Mouse (Mus musculus): ENCODE measurements around the gene Phf20.
"Not testable (repeated sequence)": the region's sequence is repeated elsewhere in the genome, so short reads cannot be mapped to it uniquely, and the experiment has no call there.

Gene Phf20

GRCm38 (mm10) chr2:156196302-156197128 lies at the start of gene Phf20:
Phf20 (plus strand) TSS chr2:156196466.
- peak; percentile 94 to 96 for DNase-seq (ENCODE audit: low spot score in 2 of 2)

GRCm38 (mm10) chr2:156147316-156147915 lies 48.9 kb upstream of the Phf20 start:
- no peak for DNase-seq (ENCODE audit: low spot score in 2 of 2)

DNA sequence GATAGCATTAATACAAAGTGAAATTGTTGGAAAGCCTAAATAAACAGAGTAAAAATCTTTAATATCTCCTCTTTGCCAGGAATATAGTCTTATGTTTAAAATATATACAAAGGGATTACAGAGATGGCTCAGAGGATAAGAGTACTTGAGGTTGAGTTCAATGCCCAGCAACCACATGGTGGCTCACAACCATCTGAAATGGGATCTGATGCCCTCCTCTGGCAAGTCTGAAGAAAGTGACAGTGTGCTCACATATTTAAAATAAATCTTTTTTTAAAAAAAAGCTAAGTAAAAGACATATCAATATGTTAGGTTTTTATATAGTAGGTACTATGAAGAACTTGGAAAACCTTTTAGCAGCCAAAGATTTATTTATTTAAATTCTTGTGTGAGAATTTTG lies 44.7 kb upstream of the Phf20 start:
- DNase-seq (ENCODE audit: low spot score in 2 of 2): no peak

DNA sequence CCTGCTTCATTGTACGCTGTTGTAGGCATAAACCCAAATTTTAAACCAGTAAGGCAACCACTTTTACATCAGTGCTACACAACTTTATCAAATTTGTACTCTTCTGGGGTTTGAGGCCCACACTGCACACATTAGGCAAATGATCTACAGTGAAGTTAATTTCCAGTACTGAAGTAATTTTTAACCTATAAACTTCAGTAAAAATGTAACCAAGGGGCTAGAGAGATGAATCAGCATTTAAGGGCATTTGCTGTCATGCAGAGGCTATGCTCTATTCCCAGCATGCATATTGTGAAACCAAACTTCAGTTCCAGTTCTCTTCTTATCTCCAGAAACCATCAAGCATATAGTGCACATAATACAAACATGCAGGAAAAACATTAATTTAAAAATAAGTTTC lies 30.8 kb upstream of the Phf20 start:
- DNase-seq (ENCODE audit: low spot score in 2 of 2): no peak

DNA sequence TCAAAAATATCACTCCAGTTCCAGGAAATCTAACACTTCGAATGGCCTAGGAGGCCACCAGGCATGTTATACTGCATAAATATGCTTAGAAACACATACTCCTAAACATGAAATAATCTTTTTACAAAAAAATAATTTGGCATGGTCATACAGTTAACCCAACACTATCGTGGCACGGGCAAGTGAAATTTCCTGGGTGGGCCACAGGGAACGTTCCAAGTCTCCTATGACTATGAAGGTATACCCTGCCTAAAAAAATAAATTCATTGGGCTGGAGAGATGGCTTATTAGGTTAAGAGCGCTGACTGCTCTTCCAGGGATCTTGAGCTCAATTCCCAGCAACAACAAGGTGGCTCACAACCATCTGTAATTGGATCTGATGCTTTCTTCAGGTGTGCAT lies 29.7 kb upstream of the Phf20 start:
- DNase-seq (ENCODE audit: low spot score in 2 of 2): no peak

- DNase-seq (ENCODE audit: low spot score in 2 of 2): no peak
Measured at GRCm38 (mm10) chr2:156177079-156177478, 19.2 kb upstream of the Phf20 start.

DNA sequence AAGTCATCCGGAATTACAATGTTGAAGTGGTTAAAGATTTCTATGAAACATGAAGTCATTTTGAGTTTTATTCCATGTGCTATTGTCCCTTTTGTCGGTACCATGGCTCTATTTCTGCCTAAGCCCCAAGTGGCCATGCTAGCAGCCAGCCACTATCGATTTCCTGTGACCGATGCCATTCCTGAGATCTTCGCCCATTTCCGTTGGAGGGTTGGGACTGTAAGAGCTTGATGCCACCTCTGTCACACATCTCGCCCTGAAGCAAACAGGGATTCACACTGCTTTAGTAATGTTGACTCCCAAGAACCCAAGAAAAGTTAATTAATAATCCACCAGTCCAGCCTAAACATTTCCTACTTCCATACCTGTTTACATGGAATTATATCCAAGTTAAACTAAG lies 18.6 kb upstream of the Phf20 start:
- no peak for DNase-seq (ENCODE audit: low spot score in 2 of 2)

DNA sequence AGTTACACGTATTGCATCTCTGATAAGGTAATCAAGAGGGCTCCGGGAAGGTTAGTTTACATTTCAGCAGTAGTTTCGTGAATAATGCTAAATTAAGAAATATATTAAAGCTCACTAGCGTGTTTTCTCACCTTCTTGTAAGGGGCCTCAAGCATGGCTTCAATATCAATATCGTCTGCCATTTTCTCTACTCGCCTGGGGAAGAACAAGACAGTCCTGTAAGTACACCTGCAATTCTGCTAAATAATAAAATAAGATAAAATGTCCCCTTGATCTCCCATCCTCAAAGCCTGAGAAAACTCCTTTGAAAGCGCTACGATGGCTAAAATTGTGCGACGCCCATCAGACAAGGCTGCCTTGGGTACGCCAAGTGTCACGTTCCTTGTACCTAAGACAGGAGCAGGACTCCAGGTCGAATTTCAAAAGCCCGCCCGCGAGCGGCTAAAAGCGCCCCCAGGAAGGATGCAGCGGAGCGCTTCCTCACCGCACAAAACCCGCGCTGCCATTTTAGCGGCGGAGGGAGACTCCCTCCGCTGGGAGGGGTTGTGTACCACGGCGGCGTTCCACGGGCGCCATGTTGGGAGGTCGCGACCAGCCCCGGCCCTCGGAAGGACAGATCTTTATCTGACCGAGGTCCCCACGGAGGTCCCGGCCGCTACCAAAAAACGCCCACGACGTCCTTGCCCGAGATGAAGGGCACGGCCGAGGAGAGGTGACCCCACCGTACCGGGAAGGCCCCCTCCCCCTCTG lies 17.0 kb upstream of the Phf20 start:
- DNase-seq (ENCODE audit: low spot score in 2 of 2): peak; percentile 64 to 67

DNA sequence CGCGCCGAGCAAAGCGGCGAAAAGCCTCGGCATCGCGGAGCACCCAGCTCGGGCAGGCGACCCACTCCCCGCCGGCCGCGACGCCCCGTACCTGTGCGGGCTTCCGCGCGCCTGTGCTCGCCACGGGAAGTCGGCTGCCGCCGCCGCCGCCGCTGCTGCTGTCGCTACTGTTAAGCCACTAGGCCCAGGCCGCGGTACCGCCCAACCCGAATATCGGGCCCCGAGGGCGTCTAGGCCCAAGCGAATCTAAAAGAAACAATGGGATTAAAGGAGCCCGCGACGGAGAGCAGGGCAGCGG lies 16.5 kb upstream of the Phf20 start:
- no peak for DNase-seq (ENCODE audit: low spot score in 2 of 2)

- peak; percentile 100 for DNase-seq (ENCODE audit: low spot score in 2 of 2)
Measured at GRCm38 (mm10) chr2:156180094-156180821, 16.0 kb upstream of the Phf20 start, which contains the start of gene Rbm39. Rbm39 (minus strand) TSS chr2:156180238.

- no peak for DNase-seq (ENCODE audit: low spot score in 2 of 2)
Measured at GRCm38 (mm10) chr2:156180824-156181590, 15.3 kb upstream of the Phf20 start.

DNA sequence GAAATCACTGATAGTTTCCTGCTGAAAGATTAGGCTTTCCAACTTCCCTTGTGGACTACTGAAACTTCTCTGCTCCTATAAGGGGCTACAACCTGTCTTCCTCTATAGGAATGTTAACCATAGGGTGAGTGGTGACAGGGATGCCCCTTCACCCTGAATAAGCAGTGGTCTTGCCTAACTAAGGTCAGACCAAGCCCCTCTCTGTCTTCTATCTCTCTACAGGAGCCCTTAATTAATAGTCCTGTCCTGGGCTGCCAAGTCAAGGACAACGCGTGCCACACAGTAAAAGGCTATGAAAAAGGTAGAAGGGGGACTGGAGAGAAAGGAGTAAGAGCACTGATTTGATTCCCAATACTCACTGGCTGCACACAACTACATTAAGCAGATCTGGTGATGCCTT lies 14.7 kb upstream of the Phf20 start:
- DNase-seq (ENCODE audit: low spot score in 2 of 2): no peak

GRCm38 (mm10) chr2:156189241-156189640 lies 7.0 kb upstream of the Phf20 start:
- not testable (repeated sequence) for DNase-seq (ENCODE audit: low spot score in 2 of 2)

GRCm38 (mm10) chr2:156190004-156190896 lies 6.0 kb upstream of the Phf20 start:
- no peak for DNase-seq (ENCODE audit: low spot score in 2 of 2)

GRCm38 (mm10) chr2:156191540-156191939 lies 4.7 kb upstream of the Phf20 start:
- no peak for DNase-seq (ENCODE audit: low spot score in 2 of 2)

GRCm38 (mm10) chr2:156192068-156192467 lies 4.2 kb upstream of the Phf20 start:
- no peak for DNase-seq (ENCODE audit: low spot score in 2 of 2)

DNA sequence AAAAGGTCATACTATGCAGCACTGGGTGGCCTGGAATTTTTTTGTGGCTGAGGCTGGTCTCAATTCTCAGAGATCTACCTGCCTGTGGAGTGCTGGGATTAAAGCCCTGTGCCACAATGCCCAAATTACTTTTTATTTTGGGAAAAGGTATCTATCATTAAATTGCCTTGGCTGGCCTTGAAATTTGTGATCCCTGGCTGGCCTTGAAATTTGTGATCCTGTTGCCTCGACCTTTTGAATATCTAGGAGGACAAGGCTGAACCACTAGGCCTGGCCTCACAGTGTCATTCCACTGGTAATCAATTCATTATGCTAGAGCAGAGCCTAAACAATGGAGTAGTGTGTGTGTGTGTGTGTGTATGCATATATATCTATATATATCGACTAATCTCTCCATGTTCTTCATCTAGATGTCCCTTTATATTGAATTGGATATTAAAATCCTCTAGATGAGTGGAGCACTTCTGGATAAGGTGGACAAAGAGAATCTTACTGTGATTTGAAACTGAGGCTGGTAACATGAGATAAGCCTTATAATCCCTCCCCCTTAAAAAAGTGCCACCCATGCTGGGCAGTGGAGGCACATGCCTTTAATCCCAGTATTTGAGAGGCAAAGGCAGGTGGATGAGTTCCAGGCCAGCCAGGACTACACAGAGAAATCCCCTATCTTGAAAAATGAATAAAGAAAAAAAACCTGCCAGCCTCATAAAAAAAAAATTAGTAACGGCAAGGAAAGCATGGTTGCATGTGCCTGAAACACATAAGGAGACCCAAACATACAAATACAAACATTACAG lies 3.0 kb upstream of the Phf20 start:
- DNase-seq (ENCODE audit: low spot score in 2 of 2): no peak

GRCm38 (mm10) chr2:156194571-156194970 lies 1.7 kb upstream of the Phf20 start:
- no peak for DNase-seq (ENCODE audit: low spot score in 2 of 2)

- DNase-seq (ENCODE audit: low spot score in 2 of 2): no peak
Measured at GRCm38 (mm10) chr2:156197129-156197911, 1.1 kb downstream of the Phf20 start.
